Mouse (Mus musculus) MEL (cell line): Measurements from ENCODE around the gene Atp6v0a1. TPM values are rescaled to one million over a fixed set of nuclear protein-coding genes. Genes with fewer than 3 reads are reported as not detected.

Source experiments
- DNase-seq: peaks from one replicate; pipeline ENCODE4 v3.0.0; 2011; ENCODE audit warnings: low read depth, low spot score
- H3K27ac ChIP-seq: 2 replicates; pipeline ENCODE4 v1.5.1; 2012; ENCODE audit warnings: low read depth, mild to moderate bottlenecking, control low read depth, low read length, moderate library complexity; ENCODE audit not compliant: control insufficient read depth
- H3K27me3 ChIP-seq, 2 experiments: fragments of 150-350 bp in 1 of 2; sonication (generic) in 1 of 2; 2 replicates each; pipeline ENCODE4 v1.6.1; 2012; ENCODE audit warnings: low read length in 2 of 2, mild to moderate bottlenecking in 2 of 2, improper control_type of control experiment in 1 of 2, moderate library complexity in 1 of 2; ENCODE audit not compliant: insufficient read depth in 2 of 2, control insufficient read depth in 1 of 2
- H3K36me3 ChIP-seq, 2 experiments: 2 replicates each; pipeline ENCODE4 v1.6.1; 2012 to 2014; ENCODE audit warnings: low read length in 2 of 2, improper control_type of control experiment in 1 of 2, inconsistent platforms in 1 of 2, mild to moderate bottlenecking in 1 of 2; ENCODE audit not compliant: insufficient read depth in 2 of 2, control insufficient read depth in 1 of 2
- H3K4me1 ChIP-seq, 2 experiments: fragments of 150-350 bp in 1 of 2; sonication (generic) in 1 of 2; 2 replicates each; pipeline ENCODE4 v1.6.1; 2012; ENCODE audit warnings: low read length in 2 of 2, improper control_type of control experiment in 1 of 2, mild to moderate bottlenecking in 1 of 2; ENCODE audit not compliant: insufficient read depth in 2 of 2, control insufficient read depth in 1 of 2
- H3K4me3 ChIP-seq, 2 experiments: fragments of 150-350 bp in 1 of 2; sonication (generic) in 1 of 2; 2 replicates each; pipeline ENCODE4 v1.5.1; 2012; ENCODE audit warnings: low read depth in 2 of 2, low read length in 2 of 2, mild to moderate bottlenecking in 2 of 2, moderate library complexity in 2 of 2, control low read depth in 1 of 2, improper control_type of control experiment in 1 of 2; ENCODE audit not compliant: control insufficient read depth in 1 of 2, insufficient read depth in 1 of 2
- H3K79me2 ChIP-seq: 2 replicates; pipeline ENCODE4 v1.6.1; 2012; ENCODE audit warnings: mild to moderate bottlenecking, low read length, moderate library complexity; ENCODE audit not compliant: control insufficient read depth, poor library complexity, insufficient read depth
- H3K9ac ChIP-seq: 2 replicates; pipeline ENCODE4 v1.6.1; 2012; ENCODE audit warnings: low read depth, mild to moderate bottlenecking, control low read depth, low read length, moderate library complexity; ENCODE audit not compliant: control insufficient read depth, poor library complexity, severe bottlenecking
- H3K9me3 ChIP-seq: fragments of 150-350 bp; sonication (generic); replicated peaks from 2 replicates; pipeline ENCODE4 v1.6.1; 2012; ENCODE audit warnings: mild to moderate bottlenecking, low read length, improper control_type of control experiment, moderate library complexity; ENCODE audit not compliant: insufficient read depth
- BHLHE40 ChIP-seq: IDR thresholded peaks from 2 replicates; pipeline ENCODE4 v1.6.1; 2012; ENCODE audit warnings: low read depth, mild to moderate bottlenecking, inconsistent platforms, low read length, improper control_type of control experiment, borderline replicate concordance
- CHD1 ChIP-seq: IDR thresholded peaks from 2 replicates; pipeline ENCODE4 v1.6.1; 2012; ENCODE audit warnings: low read depth, mild to moderate bottlenecking, inconsistent platforms, low read length, improper control_type of control experiment
- CHD2 ChIP-seq: IDR thresholded peaks from 2 replicates; pipeline ENCODE4 v1.6.1; 2011; ENCODE audit warnings: low read length, improper control_type of control experiment
- CTCF ChIP-seq, 3 experiments: IDR thresholded peaks in 2 of 3; conservative IDR thresholded peaks in 1 of 3; 2 replicates each; pipeline ENCODE4 v1.5.1; 2011 to 2012; ENCODE audit warnings: low read length in 3 of 3, low read depth in 2 of 3, mild to moderate bottlenecking in 2 of 3, improper control_type of control experiment in 1 of 3, inconsistent platforms in 1 of 3, mixed read lengths in 1 of 3, moderate library complexity in 1 of 3; ENCODE audit not compliant: control insufficient read depth in 1 of 3, insufficient read depth in 1 of 3, poor library complexity in 1 of 3, severe bottlenecking in 1 of 3
- ELF1 ChIP-seq: IDR thresholded peaks from 2 replicates; pipeline ENCODE4 v1.6.1; 2014; ENCODE audit warnings: low read depth, mild to moderate bottlenecking, inconsistent platforms, low read length, improper control_type of control experiment, moderate library complexity
- ETS1 ChIP-seq: IDR thresholded peaks from 2 replicates; pipeline ENCODE4 v1.6.1; 2012; ENCODE audit warnings: low read depth, mild to moderate bottlenecking, inconsistent platforms, low read length, improper control_type of control experiment, moderate library complexity
- GABPA ChIP-seq: IDR thresholded peaks from 2 replicates; pipeline ENCODE4 v1.6.1; 2012; ENCODE audit warnings: low read depth, mild to moderate bottlenecking, inconsistent platforms, low read length, improper control_type of control experiment, moderate library complexity
- GATA1 ChIP-seq: IDR thresholded peaks from 2 replicates; pipeline ENCODE4 v1.6.1; 2011; ENCODE audit warnings: low read depth, low read length, improper control_type of control experiment
- HCFC1 ChIP-seq: IDR thresholded peaks from 2 replicates; pipeline ENCODE4 v1.6.1; 2012; ENCODE audit warnings: low read depth, mild to moderate bottlenecking, inconsistent platforms, low read length, improper control_type of control experiment, moderate library complexity
- KAT2A ChIP-seq: conservative IDR thresholded peaks from 2 replicates; pipeline ENCODE4 v1.6.1; 2012; ENCODE audit warnings: low read depth, low read length, improper control_type of control experiment, inconsistent platforms
- MAX ChIP-seq: IDR thresholded peaks from 2 replicates; pipeline ENCODE4 v1.6.1; 2011; ENCODE audit warnings: low read length, improper control_type of control experiment
- MAZ ChIP-seq: IDR thresholded peaks from 2 replicates; pipeline ENCODE4 v1.6.1; 2012; ENCODE audit warnings: low read depth, mild to moderate bottlenecking, inconsistent platforms, low read length, improper control_type of control experiment
- MEF2A ChIP-seq: IDR thresholded peaks from 2 replicates; pipeline ENCODE4 v1.6.1; 2014; ENCODE audit warnings: low read depth, mild to moderate bottlenecking, inconsistent platforms, low read length, improper control_type of control experiment; ENCODE audit not compliant: poor library complexity, insufficient replicate concordance, severe bottlenecking; ENCODE audit errors: extremely low read depth
- MXI1 ChIP-seq: IDR thresholded peaks from 2 replicates; pipeline ENCODE4 v1.6.1; 2011; ENCODE audit warnings: mild to moderate bottlenecking, low read depth, low read length, improper control_type of control experiment
- MYB ChIP-seq: IDR thresholded peaks from 2 replicates; pipeline ENCODE4 v1.6.1; 2011; ENCODE audit warnings: mild to moderate bottlenecking, low read depth, low read length, improper control_type of control experiment
- NRF1 ChIP-seq: IDR thresholded peaks from 2 replicates; pipeline ENCODE4 v1.6.1; 2014; ENCODE audit warnings: low read depth, mild to moderate bottlenecking, inconsistent platforms, low read length, improper control_type of control experiment, moderate library complexity; ENCODE audit not compliant: poor library complexity, insufficient read depth, severe bottlenecking
- POLR2A ChIP-seq, 2 experiments: IDR thresholded peaks; 2 replicates each; pipeline ENCODE4 v1.6.1; 2011 to 2012; ENCODE audit warnings: low read length in 2 of 2, mild to moderate bottlenecking in 2 of 2, control low read depth in 1 of 2, improper control_type of control experiment in 1 of 2, low read depth in 1 of 2, moderate library complexity in 1 of 2; ENCODE audit not compliant: control insufficient read depth in 1 of 2, insufficient read depth in 1 of 2, poor library complexity in 1 of 2
- POLR2AphosphoS5 ChIP-seq: IDR thresholded peaks from 2 replicates; pipeline ENCODE4 v1.6.1; 2012; ENCODE audit warnings: low read depth, borderline replicate concordance, mild to moderate bottlenecking, inconsistent platforms, low read length, moderate library complexity, mixed read lengths
- RAD21 ChIP-seq: IDR thresholded peaks from 2 replicates; pipeline ENCODE4 v1.6.1; 2011; ENCODE audit warnings: mild to moderate bottlenecking, low read depth, low read length, improper control_type of control experiment
- RCOR1 ChIP-seq: IDR thresholded peaks from 2 replicates; pipeline ENCODE4 v1.6.1; 2012; ENCODE audit warnings: low read depth, mild to moderate bottlenecking, inconsistent platforms, low read length, improper control_type of control experiment
- SIN3A ChIP-seq: IDR thresholded peaks from 2 replicates; pipeline ENCODE4 v1.6.1; 2012; ENCODE audit warnings: low read length, improper control_type of control experiment, inconsistent platforms
- TBP ChIP-seq: IDR thresholded peaks from 2 replicates; pipeline ENCODE4 v1.8.0; 2011; ENCODE audit warnings: low read depth, low read length, improper control_type of control experiment
- USF2 ChIP-seq, 2 experiments: IDR thresholded peaks; 2 replicates each; pipeline ENCODE4 v1.6.1; 2011 to 2012; ENCODE audit warnings: improper control_type of control experiment in 2 of 2, low read length in 2 of 2, borderline replicate concordance in 1 of 2, inconsistent platforms in 1 of 2, low read depth in 1 of 2, mild to moderate bottlenecking in 1 of 2; ENCODE audit not compliant: insufficient read depth in 1 of 2
- ZC3H11A ChIP-seq: IDR thresholded peaks from 2 replicates; pipeline ENCODE4 v1.6.1; 2012; ENCODE audit warnings: low read depth, mild to moderate bottlenecking, inconsistent platforms, low read length, improper control_type of control experiment
- ZNF384 ChIP-seq: IDR thresholded peaks from 2 replicates; pipeline ENCODE4 v1.6.1; 2012; ENCODE audit warnings: low read depth, mild to moderate bottlenecking, inconsistent platforms, low read length, improper control_type of control experiment
- polyA plus RNA-seq, 2 experiments: library from polyadenylated mRNA; stranded (reverse) in 1 of 2; unstranded in 1 of 2; fragments of >175 nt in 1 of 2; fragments of >200 nt in 1 of 2; gene quantifications; 2 replicates each; pipeline versions ENCODE4 v1.2.1 to v1.2.4; 2012; ENCODE audit warnings: low replicate concordance in 2 of 2, low read depth in 1 of 2; ENCODE audit not compliant: insufficient read length in 2 of 2, insufficient read depth in 1 of 2, missing spikeins in 1 of 2
- total RNA-seq: library from RNA; depleted of rRNA; stranded (reverse); fragments of 300-350 nt; gene quantifications from 2 replicates; pipeline ENCODE4 v1.2.3, GENCODE M21; 2012

Atp6v0a1 gene
- total and polyA plus RNA-seq, 3 experiments = 12.8 to 23.2 TPM; not detected in 1

DNA sequence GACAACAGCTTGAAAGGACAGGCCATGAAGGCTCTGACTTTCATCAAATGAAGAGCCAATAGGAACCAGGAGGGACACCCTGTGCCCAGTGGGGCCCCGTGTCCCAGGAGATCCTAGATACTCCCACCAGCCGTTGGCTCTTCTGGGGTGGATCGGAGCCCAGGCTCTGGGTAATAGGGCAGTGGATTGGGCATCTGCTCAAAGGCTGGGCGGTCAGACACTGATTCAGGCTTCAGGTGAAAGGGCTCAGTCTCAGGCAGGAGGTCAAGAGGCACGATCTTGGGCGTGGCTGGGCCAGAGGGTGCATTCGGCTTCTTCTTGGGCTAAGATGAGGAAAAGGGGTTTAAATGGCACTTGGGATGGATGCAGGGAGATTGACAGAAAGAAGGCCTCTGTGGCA, 45.1 kb upstream of the Atp6v0a1 start:
- H3K27ac ChIP-seq = no peak overlapping the region
- no peak overlapping the region for H3K4me3 ChIP-seq
- no peak overlapping the region for H3K9ac ChIP-seq
- no peaks in the 10 kb centered on the region for H3K79me2 ChIP-seq
- peaks cover 11 to 24% of the 10 kb centered on the region in 2 experiments for H3K4me1 ChIP-seq
- H3K27me3 ChIP-seq = no peaks in the 10 kb centered on the region
- peaks cover 0 to 11% of the 10 kb centered on the region in 2 experiments; a peak in 2 of 4 replicates for H3K36me3 ChIP-seq
- H3K9me3 ChIP-seq = no peaks in the 10 kb centered on the region
- DNase-seq = no peak
- TF ChIP-seq ELF1 (no peak), ZC3H11A (no peak), NRF1 (no peak), MAX (no peak), MYB (no peak), POLR2A (IDR thresholded peaks at IDR 0.05; ENCODE audit: control insufficient read depth in 1 of 2, insufficient read depth in 1 of 2, low read depth in 1 of 2, low read length in 2 of 2, poor library complexity in 1 of 2) (no peak), MEF2A (no peak), GATA1 (no peak), MAZ (no peak), KAT2A (no peak), CTCF (IDR thresholded peaks at IDR 0.05 in 2 of 3, conservative IDR thresholded peaks at IDR 0.05 in 1 of 3; ENCODE audit: control insufficient read depth in 1 of 3, insufficient read depth in 1 of 3, low read depth in 2 of 3, low read length in 3 of 3, poor library complexity in 1 of 3, severe bottlenecking in 1 of 3) (no peak), RCOR1 (no peak), ETS1 (no peak)

DNA sequence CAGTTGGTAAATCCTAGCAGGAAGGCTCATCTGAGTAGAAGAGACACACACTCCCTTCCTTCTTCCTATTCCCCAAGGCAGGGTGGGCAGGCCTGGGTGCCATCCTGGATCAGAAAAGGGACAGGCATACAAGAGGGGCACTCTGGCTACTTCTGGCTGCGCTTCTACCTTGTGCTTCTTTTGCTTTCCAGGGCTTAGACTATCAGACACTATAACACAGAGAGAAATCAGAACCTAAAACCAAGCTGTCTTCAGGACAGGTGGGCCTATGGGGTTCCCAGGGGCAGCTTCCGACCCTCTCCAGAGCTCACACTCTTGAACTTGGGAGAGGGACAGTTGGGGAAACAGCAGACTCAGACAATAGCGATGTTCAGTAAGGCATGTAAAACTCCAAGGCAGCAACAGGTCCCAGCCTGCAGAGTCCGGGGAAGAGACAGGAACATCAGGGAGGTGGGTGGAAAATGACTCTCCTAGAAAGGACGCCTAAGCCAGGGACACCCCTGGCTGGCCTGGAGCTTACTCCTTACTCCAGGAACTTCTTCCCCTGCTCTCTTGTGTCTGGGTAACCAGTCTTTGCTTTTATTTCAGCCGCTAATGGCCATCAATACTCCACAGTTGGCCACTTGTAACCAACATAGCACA, 44.2 kb upstream of the Atp6v0a1 start:
- Histone ChIP-seq H3K27me3 (no peaks in the 10 kb centered on the region), H3K36me3 (peaks cover 0 to 8% of the 10 kb centered on the region in 2 experiments; a peak in 2 of 4 replicates), H3K4me1 (peaks cover 9 to 19% of the 10 kb centered on the region in 2 experiments), H3K79me2 (no peaks in the 10 kb centered on the region), H3K27ac (no peak overlapping the region), H3K9me3 (no peaks in the 10 kb centered on the region), H3K9ac (no peak overlapping the region), H3K4me3 (no peak overlapping the region)
- no peak for DNase-seq
- TF ChIP-seq CHD1 = no peak
- TF ChIP-seq CHD2 = no peak
- no peak for TF ChIP-seq RAD21
- TF ChIP-seq GABPA = no peak
- TF ChIP-seq POLR2AphosphoS5 = no peak
- no peak for TF ChIP-seq POLR2A (IDR thresholded peaks at IDR 0.05; ENCODE audit: control insufficient read depth in 1 of 2, insufficient read depth in 1 of 2, low read depth in 1 of 2, low read length in 2 of 2, poor library complexity in 1 of 2)
- TF ChIP-seq CTCF (IDR thresholded peaks at IDR 0.05 in 2 of 3, conservative IDR thresholded peaks at IDR 0.05 in 1 of 3; ENCODE audit: control insufficient read depth in 1 of 3, insufficient read depth in 1 of 3, low read depth in 2 of 3, low read length in 3 of 3, poor library complexity in 1 of 3, severe bottlenecking in 1 of 3) = no peak
- TF ChIP-seq BHLHE40 = no peak
- TF ChIP-seq ZNF384 = no peak
- TF ChIP-seq NRF1 = no peak
- TF ChIP-seq GATA1 = no peak
- no peak for TF ChIP-seq SIN3A
- TF ChIP-seq MYB = no peak
- no peak for TF ChIP-seq USF2 (IDR thresholded peaks at IDR 0.05; ENCODE audit: borderline replicate concordance in 1 of 2, insufficient read depth in 1 of 2, low read depth in 1 of 2, low read length in 2 of 2)
- no peak for TF ChIP-seq TBP
- TF ChIP-seq MXI1 = no peak
- TF ChIP-seq HCFC1 = no peak
